Mouse (Mus musculus): ENCODE measurements around the gene Pias4.

- TF ChIP-seq CTCF (IDR thresholded peaks at IDR 0.05; ENCODE audit: low read depth) (0 out of 2 replicates have a peak, but pooled peaks have one; percentile 4), EP300 (optimal IDR thresholded peaks at IDR 0.05) (no peak)
These were observed 31.3 kb upstream of the Pias4 start for GRCm38 (mm10) chr10:81198990-81199389.

All from stomach, postnatal 0 days (tissue).